Mouse (Mus musculus) kidney, adult 8-10 months (tissue): ENCODE data around the gene Pkd1l2.
A peak's percentile ranks its signal among the peaks of the same experiment; 100 is the strongest.

Experiments
- DNase-seq, 2 experiments: peaks; one replicate each; pipeline ENCODE4 v3.0.0; 2022

Pkd1l2 gene

GRCm38 (mm10) chr8:117031476-117031875 lies 50.8 kb downstream of the Pkd1l2 start:
- DNase-seq: no peak

- DNase-seq: no peak
Observed at GRCm38 (mm10) chr8:117028686-117029085, 53.6 kb downstream of the Pkd1l2 start.

- DNase-seq: no peak
Observed at GRCm38 (mm10) chr8:117027601-117028000, 54.6 kb downstream of the Pkd1l2 start.

- DNase-seq: no peak
Observed at GRCm38 (mm10) chr8:117022297-117022993, 59.8 kb downstream of the Pkd1l2 start.

GRCm38 (mm10) chr8:117019323-117020275 lies 62.6 kb downstream of the Pkd1l2 start:
- no peak for DNase-seq

GRCm38 (mm10) chr8:117017896-117018295 lies 64.4 kb downstream of the Pkd1l2 start:
- no peak for DNase-seq

GRCm38 (mm10) chr8:117017006-117017405 lies 65.2 kb downstream of the Pkd1l2 start:
- no peak for DNase-seq

- no peak for DNase-seq
Observed at GRCm38 (mm10) chr8:117015670-117016069, 66.6 kb downstream of the Pkd1l2 start.

GRCm38 (mm10) chr8:117011366-117011765 lies 70.9 kb downstream of the Pkd1l2 start:
- DNase-seq: no peak

- DNase-seq: no peak
Observed at GRCm38 (mm10) chr8:116994016-116994716, 88.1 kb downstream of the Pkd1l2 start.

GRCm38 (mm10) chr8:116993095-116993867 lies 89.0 kb downstream of the Pkd1l2 start, which contains the start of gene Gcsh:
Gcsh (minus strand) TSS chr8:116993537.
- peak; percentile 99 to 100 for DNase-seq

- peak; percentile 72 to 82 for DNase-seq
Observed at GRCm38 (mm10) chr8:116992176-116992971, 89.9 kb downstream of the Pkd1l2 start.

- peak; percentile 22 to 52 for DNase-seq
Observed at GRCm38 (mm10) chr8:116991241-116991640, 91.0 kb downstream of the Pkd1l2 start.

- DNase-seq: no peak
Observed at GRCm38 (mm10) chr8:116989842-116990241, 92.4 kb downstream of the Pkd1l2 start.

GRCm38 (mm10) chr8:116980117-116980516 lies 102.1 kb downstream of the Pkd1l2 start:
- DNase-seq: peak; percentile 52 to 58

- DNase-seq: peak; percentile 98
Observed at GRCm38 (mm10) chr8:116978631-116979256, 103.5 kb downstream of the Pkd1l2 start, which contains the start of gene 1700030J22Rik. 1700030J22Rik (minus strand) TSS chr8:116978959.

GRCm38 (mm10) chr8:116978052-116978451 lies 104.2 kb downstream of the Pkd1l2 start:
- no peak for DNase-seq

GRCm38 (mm10) chr8:116975606-116976005 lies 106.6 kb downstream of the Pkd1l2 start:
- peak; percentile 52 to 53 for DNase-seq

GRCm38 (mm10) chr8:116975066-116975465 lies 107.2 kb downstream of the Pkd1l2 start:
- no peak for DNase-seq

GRCm38 (mm10) chr8:116969531-116969930 lies 112.7 kb downstream of the Pkd1l2 start:
- DNase-seq: peak; percentile 34 to 74

- no peak for DNase-seq
Observed at GRCm38 (mm10) chr8:116954415-116954814, 127.8 kb downstream of the Pkd1l2 start.
